8 mouse cellular contexts compared by ENCODE assay signal in the genomic region with DNA sequence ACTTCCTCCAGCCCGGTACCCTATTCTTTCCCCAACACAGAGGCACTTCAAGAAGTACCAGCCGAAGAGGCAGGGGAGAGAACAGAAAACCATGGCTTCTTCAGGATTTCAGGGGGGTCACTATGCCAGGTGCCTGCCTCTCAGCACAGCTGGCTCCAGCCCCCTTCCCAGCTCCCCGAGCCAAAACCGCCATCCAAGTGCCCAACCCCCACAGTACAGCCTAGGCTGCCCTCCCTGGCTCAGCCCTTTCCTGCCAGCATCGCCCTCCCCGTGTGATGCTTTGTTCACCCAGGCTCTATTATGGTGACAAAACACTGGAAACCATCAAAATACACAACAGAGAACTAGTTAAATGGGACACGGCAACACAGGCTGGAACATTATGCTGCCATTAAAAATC.
"Had no signal": no experiment of that assay in that cellular context is flagged by ENCODE, and none has a peak within 500 bp of the region (broad histone marks: within the 10 kb centered on the region; RNA-seq: fewer than 3 reads in every experiment).

No protein-coding gene starts in this region.

- H3K9me3 ChIP-seq: midbrain, embryonic 10.5 days; midbrain, embryonic 12.5 days; neural tube, embryonic 12.5 days; neural tube, embryonic 15.5 days had no signal

- ATAC-seq: midbrain, embryonic 16.5 days had no signal

- H3K4me3 ChIP-seq: midbrain, embryonic 10.5 days; midbrain, embryonic 12.5 days; myocyte; neural tube, embryonic 12.5 days; neural tube, embryonic 15.5 days had no signal

- H3K27me3 ChIP-seq: neural tube, embryonic 15.5 days had no signal

- DNase-seq: right cerebral cortex, postnatal 25 days had no signal

- H3K27ac ChIP-seq: midbrain, embryonic 10.5 days; midbrain, embryonic 12.5 days; neural tube, embryonic 12.5 days; neural tube, embryonic 15.5 days had no signal

- H3K9ac ChIP-seq: lung, embryonic 14.5 days; midbrain, embryonic 12.5 days; neural tube, embryonic 12.5 days; neural tube, embryonic 15.5 days had no signal

- H3K4me2 ChIP-seq: lung, embryonic 14.5 days; midbrain, embryonic 12.5 days; neural tube, embryonic 12.5 days; neural tube, embryonic 15.5 days had no signal

- H3K36me3 ChIP-seq: midbrain, embryonic 10.5 days; midbrain, embryonic 12.5 days; neural tube, embryonic 12.5 days; neural tube, embryonic 15.5 days had no signal
